Mouse (Mus musculus) hindbrain, postnatal 0 days (tissue): ENCODE results near the gene Ubash3b. TPM values are rescaled to one million over a fixed set of nuclear protein-coding genes. Genes with fewer than 3 reads are reported as not detected.

Experiments
- ATAC-seq: fragments of 200-750 bp; cut with Nextera tagmentation; 2 replicates; pipeline ENCODE4 v1.8.0; 2017; ENCODE audit warnings: mild to moderate bottlenecking, moderate TSS enrichment, moderate library complexity
- DNase-seq: peaks from one replicate; pipeline ENCODE4 v3.0.0-alpha.2; 2015; ENCODE audit warnings: low spot score
- H3K27ac ChIP-seq: fragments of 300-500 bp; sonication (generic); 2 replicates; pipeline ENCODE4 v1.5.1; 2014; ENCODE audit warnings: mild to moderate bottlenecking
- H3K27me3 ChIP-seq: fragments of 300-500 bp; sonication (generic); 2 replicates; pipeline ENCODE4 v1.6.1; 2014; ENCODE audit warnings: low read length, mixed read lengths; ENCODE audit not compliant: insufficient read depth
- H3K36me3 ChIP-seq: fragments of 300-500 bp; sonication (generic); 2 replicates; pipeline ENCODE4 v1.6.1; 2014; ENCODE audit warnings: low read length, mixed read lengths; ENCODE audit not compliant: insufficient read depth
- H3K4me1 ChIP-seq: fragments of 300-500 bp; sonication (generic); 2 replicates; pipeline ENCODE4 v1.6.1; 2014; ENCODE audit warnings: antibody characterized with exemption, low read length, mixed read lengths; ENCODE audit not compliant: insufficient read depth
- H3K4me2 ChIP-seq: fragments of 300-500 bp; sonication (generic); 2 replicates; pipeline ENCODE4 v1.6.1; 2014; ENCODE audit warnings: low read depth, mild to moderate bottlenecking, low read length, moderate library complexity, mixed read lengths
- H3K4me3 ChIP-seq: fragments of 300-500 bp; sonication (generic); 2 replicates; pipeline ENCODE4 v1.5.1; 2014; ENCODE audit warnings: low read length
- H3K9ac ChIP-seq: fragments of 300-500 bp; sonication (generic); replicated peaks from 2 replicates; pipeline ENCODE4 v1.6.1; 2014; ENCODE audit warnings: mild to moderate bottlenecking, low read length, moderate library complexity, mixed read lengths
- H3K9me3 ChIP-seq: fragments of 300-500 bp; sonication (generic); 2 replicates; pipeline ENCODE4 v1.6.1; 2016; ENCODE audit warnings: low read length, mixed read lengths
- CTCF ChIP-seq: IDR thresholded peaks from 2 replicates; pipeline ENCODE4 v1.5.1; 2016; ENCODE audit warnings: antibody characterized with exemption, control low read depth, low read depth
- WGBS: fragments of 180-500 bp; shearing (Covaris S2); extraction: QIAGEN DNeasy Blood & Tissue Kit; methylation state at CpG from one replicate; pipeline ENCODE4 v1.1.7; 2014; 5-methylcytosine and 5-hydroxymethylcytosine counted together
- polyA plus RNA-seq: library from polyadenylated mRNA; unstranded; fragments of >200 nt; fragmentation: Nextera tagmentation; extraction: Ambion mirVana; gene quantifications from 2 replicates; pipeline ENCODE4 v1.2.1, GENCODE M21; 2015
- total RNA-seq: library from RNA; depleted of rRNA; stranded (reverse); fragments of >200 nt; gene quantifications from 2 replicates; pipeline ENCODE4 v1.2.3, GENCODE M21; 2014

The Ubash3b gene
- total and polyA plus RNA-seq, 2 experiments from 2014 or later: 28.6 to 41.3 TPM

DNA sequence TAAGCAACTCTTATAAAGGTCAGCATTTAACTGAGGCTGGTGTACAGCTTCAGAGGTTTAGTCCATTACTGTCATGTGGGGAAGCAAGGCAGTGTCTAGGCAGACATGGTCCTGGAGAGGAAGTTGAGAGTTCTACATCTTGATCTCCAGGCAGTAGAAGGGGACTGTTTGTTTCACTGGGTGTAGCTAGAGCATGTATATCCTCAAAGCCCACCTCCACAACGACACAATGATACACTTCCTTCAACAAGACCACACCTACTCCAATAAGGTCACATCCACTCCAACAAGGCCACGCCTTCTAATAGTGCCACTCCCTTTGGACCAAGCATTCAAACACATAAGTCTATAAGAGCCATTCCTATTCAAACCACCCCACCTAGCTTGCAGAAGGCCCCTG lies 7.2 kb upstream of the Ubash3b start:
- ATAC-seq: no peak
- Histone ChIP-seq H3K4me1 (no peaks in the 10 kb centered on the region), H3K9me3 (no peaks in the 10 kb centered on the region), H3K9ac (no peak overlapping the region), H3K4me3 (no peak overlapping the region), H3K4me2 (no peak overlapping the region), H3K27ac (no peak overlapping the region), H3K36me3 (no peaks in the 10 kb centered on the region), H3K27me3 (no peaks in the 10 kb centered on the region)
- no peak for TF ChIP-seq CTCF
- WGBS: 79% methylated on average over 2 of the region's 2 CpGs
- no peak for DNase-seq

DNA sequence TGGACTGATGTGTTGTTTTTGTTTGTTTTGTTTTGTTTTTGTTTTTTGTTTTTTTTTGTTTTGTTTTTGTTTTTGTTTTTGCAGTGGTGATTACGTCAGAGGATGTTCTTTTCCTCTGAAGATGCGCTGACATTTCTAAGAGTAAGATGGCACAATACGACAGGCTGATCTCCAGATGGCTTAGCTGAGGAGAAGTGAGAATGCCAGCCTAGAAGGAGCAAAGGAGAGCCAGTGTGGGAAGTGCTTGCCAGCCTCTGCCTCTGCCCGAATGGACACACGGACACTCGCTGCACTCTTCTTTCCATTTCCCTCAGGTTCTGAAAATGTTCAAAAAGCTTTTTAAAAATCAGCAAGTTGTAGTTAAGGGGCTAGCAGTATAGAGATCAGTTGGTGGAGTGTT lies 6.7 kb upstream of the Ubash3b start:
- Histone ChIP-seq H3K9ac (no peak overlapping the region), H3K36me3 (no peaks in the 10 kb centered on the region), H3K9me3 (no peaks in the 10 kb centered on the region), H3K4me2 (no peak overlapping the region), H3K27me3 (no peaks in the 10 kb centered on the region), H3K4me1 (no peaks in the 10 kb centered on the region), H3K4me3 (no peak overlapping the region), H3K27ac (no peak overlapping the region)
- 81% methylated on average over 6 of the region's 6 CpGs for WGBS
- no peak for ATAC-seq
- no peak for DNase-seq
- TF ChIP-seq CTCF: no peak

DNA sequence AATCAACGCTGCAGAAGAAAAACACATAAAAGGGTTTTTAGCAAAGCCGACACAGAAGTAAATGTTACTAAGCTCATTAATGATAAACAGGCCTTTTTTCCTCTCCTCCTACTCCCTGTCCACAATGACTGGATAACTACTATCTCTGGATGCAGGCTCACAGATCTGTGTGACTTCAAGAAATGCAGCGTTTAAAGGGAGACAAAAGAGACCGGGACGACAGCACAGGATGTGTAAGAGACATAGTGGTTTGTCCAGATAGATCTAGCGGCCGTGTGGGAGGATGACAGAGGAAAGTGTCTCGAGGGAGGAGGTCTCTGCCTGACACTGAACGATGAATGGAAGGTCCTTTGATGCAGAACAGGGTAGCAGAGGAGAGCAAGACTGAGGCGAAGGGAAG lies 5.4 kb upstream of the Ubash3b start:
- Histone ChIP-seq H3K4me2 (no peak overlapping the region), H3K9me3 (no peaks in the 10 kb centered on the region), H3K36me3 (no peaks in the 10 kb centered on the region), H3K4me3 (no peak overlapping the region), H3K27ac (no peak overlapping the region), H3K4me1 (no peaks in the 10 kb centered on the region), H3K27me3 (no peaks in the 10 kb centered on the region), H3K9ac (no peak overlapping the region)
- DNase-seq: no peak
- no peak for TF ChIP-seq CTCF
- WGBS: 40% methylated on average over 9 of the region's 10 CpGs
- no peak for ATAC-seq

DNA sequence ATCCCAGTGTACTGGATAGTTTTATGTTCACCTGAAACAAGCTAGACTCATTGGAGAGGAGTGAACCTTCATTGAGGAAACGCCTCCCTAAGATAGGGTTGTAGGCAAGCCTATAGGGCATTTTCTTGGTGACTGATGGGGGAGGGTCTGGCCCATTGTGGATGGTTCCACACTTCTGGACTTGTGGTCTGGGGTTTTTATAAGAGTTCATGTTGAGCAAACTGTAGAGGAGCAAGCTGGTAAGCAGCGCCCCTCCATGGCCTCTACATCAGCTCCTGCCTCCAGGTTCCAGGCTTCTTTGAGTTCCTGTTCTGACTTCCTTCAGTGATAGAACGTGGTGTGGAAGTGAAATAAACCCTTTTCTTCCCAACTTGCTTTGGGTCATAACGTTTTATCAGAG lies 866 bp upstream of the Ubash3b start:
- Histone ChIP-seq H3K4me2 (no peak overlapping the region), H3K36me3 (no peaks in the 10 kb centered on the region), H3K27ac (no peak overlapping the region), H3K9me3 (no peaks in the 10 kb centered on the region), H3K9ac (no peak overlapping the region), H3K4me3 (no peak overlapping the region), H3K27me3 (no peaks in the 10 kb centered on the region), H3K4me1 (no peaks in the 10 kb centered on the region)
- ATAC-seq (no peak), DNase-seq (no peak)
- WGBS: 83% methylated on average over 4 of the region's 4 CpGs
- TF ChIP-seq CTCF: no peak

DNA sequence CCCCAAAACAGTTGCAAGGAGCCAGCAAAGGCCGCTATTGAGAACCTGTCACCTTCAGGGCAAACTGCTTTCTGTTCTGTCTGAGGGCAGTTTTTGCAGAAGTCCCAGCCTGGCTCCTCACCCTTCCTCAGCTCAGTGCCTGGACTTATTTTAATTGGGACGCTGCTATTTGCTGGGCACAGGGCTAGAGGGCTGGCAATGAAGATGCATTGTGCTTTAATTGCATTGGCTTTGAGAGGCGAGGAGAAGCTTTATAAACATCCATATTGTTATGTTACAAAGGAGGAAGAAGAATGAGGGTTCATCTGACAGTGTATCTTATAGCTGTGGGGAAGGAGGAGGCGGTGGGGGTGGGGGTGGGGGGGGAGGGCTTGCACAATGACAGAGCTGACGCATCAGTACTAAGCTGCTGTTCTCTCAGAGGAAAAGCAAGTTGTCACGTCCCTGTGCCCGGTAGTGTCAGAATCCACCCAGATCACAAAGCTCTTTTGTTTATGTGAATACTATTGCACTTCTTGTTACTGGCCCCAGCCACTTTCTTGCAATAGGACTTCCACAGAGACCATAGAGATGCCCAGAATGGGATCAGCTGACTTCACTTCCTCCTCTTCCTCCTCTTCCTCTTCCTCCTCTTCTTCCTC lies 841 bp downstream of the Ubash3b start:
- 25% methylated on average over 7 of the region's 7 CpGs for WGBS
- H3K4me2 ChIP-seq: no peak overlapping the region
- H3K36me3 ChIP-seq: no peaks in the 10 kb centered on the region
- ATAC-seq: no peak
- H3K4me1 ChIP-seq: peaks cover 5% of the 10 kb centered on the region; the same call in 1 of the 2 replicates
- no peak overlapping the region for H3K4me3 ChIP-seq
- no peaks in the 10 kb centered on the region for H3K27me3 ChIP-seq
- no peak overlapping the region for H3K9ac ChIP-seq
- no peak for TF ChIP-seq CTCF
- no peaks in the 10 kb centered on the region for H3K9me3 ChIP-seq
- no peak overlapping the region for H3K27ac ChIP-seq
- no peak for DNase-seq

DNA sequence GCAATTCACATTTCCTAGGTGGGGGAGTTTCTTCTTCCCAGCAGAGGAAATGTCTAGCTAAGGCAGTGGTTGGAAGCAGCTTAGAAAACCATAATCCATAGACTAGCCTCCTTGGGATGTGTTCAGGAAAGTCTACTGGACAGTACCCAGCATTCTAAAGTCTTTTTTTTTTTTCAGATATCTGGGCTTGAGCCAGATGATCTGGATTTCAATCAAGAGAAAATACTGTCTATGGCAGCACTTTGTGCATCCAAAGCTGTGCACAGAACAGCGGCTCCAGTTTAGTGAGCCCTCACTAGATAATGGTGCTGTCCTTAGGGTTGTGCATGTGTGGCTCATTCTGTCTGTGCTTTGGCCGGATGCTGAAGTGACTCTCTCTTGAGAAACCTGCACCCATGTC lies 2.3 kb downstream of the Ubash3b start:
- ATAC-seq (no peak), DNase-seq (no peak)
- Histone ChIP-seq H3K27me3 (no peaks in the 10 kb centered on the region), H3K4me3 (no peak overlapping the region), H3K4me1 (peaks cover 6% of the 10 kb centered on the region; the same call in 1 of the 2 replicates), H3K9ac (no peak overlapping the region), H3K9me3 (no peaks in the 10 kb centered on the region), H3K36me3 (no peaks in the 10 kb centered on the region), H3K4me2 (no peak overlapping the region), H3K27ac (no peak overlapping the region)
- 81% methylated on average over 2 of the region's 2 CpGs for WGBS
- TF ChIP-seq CTCF: no peak

DNA sequence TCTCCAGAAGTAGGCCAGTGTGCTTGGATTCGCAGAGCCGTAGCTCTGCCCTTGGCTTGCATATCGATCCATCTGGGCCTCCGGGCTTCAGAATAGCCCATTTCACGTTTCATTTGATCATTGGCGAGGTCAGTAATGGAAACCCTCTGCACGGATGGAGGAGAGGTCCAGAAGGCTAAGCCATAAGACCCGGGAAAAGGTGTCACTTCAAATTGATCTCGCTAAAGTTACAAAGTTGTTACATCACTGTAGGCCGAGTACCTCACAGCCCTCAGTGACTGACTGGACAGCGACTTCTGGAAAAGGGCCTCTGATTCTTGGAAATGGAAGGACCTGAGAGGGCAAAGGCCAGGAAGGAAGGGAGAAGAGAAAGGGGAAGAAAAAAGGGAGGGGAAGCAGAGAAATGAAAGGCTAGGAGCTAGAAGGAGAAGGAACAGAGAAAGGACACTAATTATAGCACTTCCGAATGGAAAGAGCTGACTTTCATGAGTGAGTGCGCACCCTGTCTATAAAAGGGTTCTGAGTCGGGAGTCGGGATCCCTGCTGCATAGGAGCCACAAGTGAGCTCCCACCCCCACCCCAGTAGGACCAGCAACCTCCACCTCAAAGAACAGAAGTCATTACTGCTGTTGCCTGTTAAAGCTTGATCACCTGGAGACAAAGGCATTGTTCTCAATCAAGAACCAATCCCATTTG lies 3.5 kb downstream of the Ubash3b start:
- Histone ChIP-seq H3K9ac (peak overlapping the region; percentile 90), H3K27ac (peak overlapping the region; percentile 93)
- ATAC-seq: no peak

More for the DNA sequence above, 3.5 kb downstream of the Ubash3b start:
- no peak for DNase-seq
- Histone ChIP-seq H3K9me3 (no peaks in the 10 kb centered on the region), H3K36me3 (no peaks in the 10 kb centered on the region), H3K27me3 (no peaks in the 10 kb centered on the region), H3K4me2 (peak overlapping the region; percentile 76), H3K4me1 (peaks cover 10% of the 10 kb centered on the region; the same call in 1 of the 2 replicates), H3K4me3 (peak overlapping the region; percentile 91)
- TF ChIP-seq CTCF: no peak
- 23% methylated on average over 15 of the region's 15 CpGs for WGBS
